Mouse (Mus musculus): Measurements from ENCODE around the gene Ripor3.

DNA sequence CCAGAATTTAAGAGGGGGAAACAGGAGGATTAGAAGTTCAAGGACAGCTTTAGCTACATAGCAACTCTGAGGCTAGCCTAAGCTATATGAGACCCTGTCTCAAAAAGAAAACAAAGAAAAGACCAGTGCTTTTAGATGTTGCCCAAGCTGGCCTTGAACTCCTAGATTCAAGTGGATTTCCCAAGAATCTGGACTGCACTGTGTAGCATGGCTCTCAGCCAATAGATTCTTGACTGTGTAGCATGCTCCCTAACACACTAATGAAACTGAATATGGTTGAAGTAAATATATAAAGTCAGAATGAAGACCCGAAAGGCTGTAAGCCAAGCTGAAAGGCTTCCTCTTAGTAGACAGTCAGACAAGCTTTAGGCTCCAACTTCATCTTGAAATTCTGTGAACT is 41.7 kb upstream of the Ripor3 start:
- TF ChIP-seq CTCF (IDR thresholded peaks at IDR 0.05; ENCODE audit: low read depth, low read length) (no peak), POLR2A (IDR thresholded peaks at IDR 0.05; ENCODE audit: insufficient read depth, low read length) (no peak)
